Mouse (Mus musculus) heart, adult 2 months (tissue): ENCODE results near the gene Plekhg6. TPM values are rescaled to one million over a fixed set of nuclear protein-coding genes. Genes with fewer than 3 reads are reported as not detected.
A peak's percentile ranks its signal among the peaks of the same experiment; 100 is the strongest.

Source experiments
- DNase-seq, 2 experiments: peaks; one replicate each; pipeline ENCODE4 v3.0.0; 2021
- H3K27ac ChIP-seq: fragments of 200-600 bp; 2 replicates; pipeline ENCODE4 v1.8.1; 2022
- H3K27me3 ChIP-seq: fragments of 200-500 bp; 2 replicates; pipeline ENCODE4 v1.6.1; 2012; ENCODE audit warnings: mild to moderate bottlenecking, low read length, inconsistent platforms, mixed read lengths; ENCODE audit not compliant: control insufficient read depth, insufficient read depth
- H3K36me3 ChIP-seq: fragments of 200-500 bp; 2 replicates; pipeline ENCODE4 v1.6.1; 2012; ENCODE audit warnings: low read length, inconsistent platforms; ENCODE audit not compliant: control insufficient read depth, insufficient read depth
- H3K4me1 ChIP-seq: fragments of 200-500 bp; 2 replicates; pipeline ENCODE4 v1.6.1; 2011; ENCODE audit warnings: low read length; ENCODE audit not compliant: control insufficient read depth, insufficient read depth
- H3K4me3 ChIP-seq: fragments of 200-600 bp; 2 replicates; pipeline ENCODE4 v1.8.1; 2022
- H3K79me2 ChIP-seq: fragments of 200-500 bp; replicated peaks from 2 replicates; pipeline ENCODE4 v1.6.1; 2012; ENCODE audit warnings: mild to moderate bottlenecking, inconsistent platforms, low read length, moderate library complexity, mixed read lengths; ENCODE audit not compliant: control insufficient read depth, insufficient read depth
- H3K9ac ChIP-seq: fragments of 200-500 bp; 2 replicates; pipeline ENCODE4 v1.6.1; 2012; ENCODE audit warnings: low read depth, mild to moderate bottlenecking, control low read depth, inconsistent platforms, low read length, mixed read lengths
- CTCF ChIP-seq: fragments of 200-600 bp; IDR thresholded peaks from 2 replicates; pipeline ENCODE4 v1.8.1; 2022; ENCODE audit warnings: antibody characterized with exemption, mild to moderate bottlenecking, moderate library complexity
- EP300 ChIP-seq: fragments of 200-500 bp; IDR thresholded peaks from 2 replicates; pipeline ENCODE4 v1.6.1; 2011; ENCODE audit warnings: low read depth, low read length, control low read depth; ENCODE audit not compliant: insufficient read depth
- POLR2A ChIP-seq: fragments of 200-500 bp; IDR thresholded peaks from 2 replicates; pipeline ENCODE4 v1.6.1; 2011; ENCODE audit warnings: mild to moderate bottlenecking, low read depth, low read length, control low read depth; ENCODE audit not compliant: insufficient read depth
- WGBS: fragments of 180-500 bp; shearing (Covaris S2); methylation state at CpG from one replicate; pipeline ENCODE4 v1.1.7; 2018; 5-methylcytosine and 5-hydroxymethylcytosine counted together
- intact Hi-C: fragments of 180-260 bp; cut with DNase I; formaldehyde crosslinking; loops from one replicate; pipeline ENCODE4 v1.15.1; 2025
- polyA plus RNA-seq: library from polyadenylated mRNA; depleted of rRNA; stranded (reverse); fragments of >200 nt; gene quantifications from 2 replicates; pipeline ENCODE4 v1.2.3, GENCODE M21; 2012
- total RNA-seq, 2 experiments: library from RNA; stranded (reverse); gene quantifications; 2 replicates each; pipeline ENCODE4 v1.2.3; 2021

Gene Plekhg6
- total and polyA plus RNA-seq, 3 experiments: 0.08 to 0.14 TPM; not detected in 1

- Histone ChIP-seq H3K4me1 (peaks cover 36% of the 10 kb centered on the region), H3K27ac (peak overlapping the region; percentile 91), H3K79me2 (no peaks in the 10 kb centered on the region), H3K36me3 (no peaks in the 10 kb centered on the region; the same call in 1 of the 2 replicates), H3K9ac (peak overlapping the region; percentile 27; the same call in 1 of the 2 replicates), H3K4me3 (peak overlapping the region; percentile 48), H3K27me3 (no peaks in the 10 kb centered on the region)
- no peak for DNase-seq
- 47% methylated on average over 4 of the region's 4 CpGs for WGBS
- intact Hi-C loops: loop anchor here (1.0 kb wide), 1 partner anchor 40 kb away; the partner anchor contains the start of gene Ltbr
- TF ChIP-seq POLR2A (no peak), EP300 (no peak), CTCF (no peak)
Measured at GRCm38 (mm10) chr6:125353655-125354054, 26.9 kb downstream of the Plekhg6 start.

GRCm38 (mm10) chr6:125353221-125353620 is 27.4 kb downstream of the Plekhg6 start:
- peaks cover 37% of the 10 kb centered on the region for H3K4me1 ChIP-seq
- peak overlapping the region; percentile 2; the same call in 1 of the 2 replicates for H3K9ac ChIP-seq
- H3K27ac ChIP-seq: peak overlapping the region; percentile 91
- 53% methylated on average over 11 of the region's 11 CpGs for WGBS
- H3K79me2 ChIP-seq: no peaks in the 10 kb centered on the region
- peak overlapping the region; percentile 48; the same call in 1 of the 2 replicates for H3K4me3 ChIP-seq
- H3K27me3 ChIP-seq: no peaks in the 10 kb centered on the region
- no peaks in the 10 kb centered on the region; the same call in 1 of the 2 replicates for H3K36me3 ChIP-seq
- no peak for DNase-seq
- TF ChIP-seq EP300 (no peak), POLR2A (no peak), CTCF (no peak)
- intact Hi-C loops: no loop called here

- 28% methylated on average over 4 of the region's 4 CpGs for WGBS
- intact Hi-C loops: no loop called here
Measured at GRCm38 (mm10) chr6:125352811-125353210, 27.8 kb downstream of the Plekhg6 start.

GRCm38 (mm10) chr6:125352046-125352384 is 28.6 kb downstream of the Plekhg6 start:
- intact Hi-C loops: no loop called here
- Histone ChIP-seq H3K27me3 (no peaks in the 10 kb centered on the region), H3K4me1 (peaks cover 37% of the 10 kb centered on the region), H3K4me3 (peak overlapping the region; percentile 71; the same call in 1 of the 2 replicates), H3K79me2 (no peaks in the 10 kb centered on the region), H3K9ac (no peak overlapping the region; the same call in 1 of the 2 replicates), H3K27ac (peak overlapping the region; percentile 98), H3K36me3 (no peaks in the 10 kb centered on the region; the same call in 1 of the 2 replicates)
- no peak for DNase-seq
- TF ChIP-seq CTCF (no peak), POLR2A (no peak), EP300 (no peak)
- 43% methylated on average over 5 of the region's 5 CpGs for WGBS

More at GRCm38 (mm10) chr6:125352811-125353210, 27.8 kb downstream of the Plekhg6 start:
- Histone ChIP-seq H3K4me3 (peak overlapping the region; percentile 4), H3K9ac (peak overlapping the region; percentile 2; the same call in 1 of the 2 replicates), H3K27ac (peak overlapping the region; percentile 91), H3K79me2 (no peaks in the 10 kb centered on the region), H3K27me3 (no peaks in the 10 kb centered on the region), H3K36me3 (no peaks in the 10 kb centered on the region; the same call in 1 of the 2 replicates), H3K4me1 (peaks cover 37% of the 10 kb centered on the region)
- no peak for DNase-seq
- TF ChIP-seq POLR2A (no peak), CTCF (no peak), EP300 (no peak)

GRCm38 (mm10) chr6:125351368-125352045 is 29.1 kb downstream of the Plekhg6 start:
- 30% methylated on average over 8 of the region's 8 CpGs for WGBS
- Histone ChIP-seq H3K9ac (peak overlapping the region; percentile 40), H3K4me3 (peak overlapping the region; percentile 71), H3K27me3 (no peaks in the 10 kb centered on the region), H3K36me3 (no peaks in the 10 kb centered on the region; the same call in 1 of the 2 replicates), H3K4me1 (peaks cover 36% of the 10 kb centered on the region), H3K79me2 (no peaks in the 10 kb centered on the region), H3K27ac (peak overlapping the region; percentile 98)
- TF ChIP-seq CTCF: no peak
- no peak for TF ChIP-seq POLR2A
- TF ChIP-seq EP300: no peak
- DNase-seq: peak; percentile 60 to 62
- intact Hi-C loops: no loop called here

- DNase-seq: no peak
- TF ChIP-seq CTCF: no peak
- TF ChIP-seq POLR2A: no peak
- WGBS: 57% methylated on average over 2 of the region's 2 CpGs
- peak overlapping the region; percentile 98 for H3K27ac ChIP-seq
- intact Hi-C loops: no loop called here
- H3K79me2 ChIP-seq: no peaks in the 10 kb centered on the region
- H3K27me3 ChIP-seq: no peaks in the 10 kb centered on the region
- H3K36me3 ChIP-seq: no peaks in the 10 kb centered on the region; the same call in 1 of the 2 replicates
- H3K9ac ChIP-seq: 0 out of 2 replicates have a peak overlapping the region, but pooled peaks have one; percentile 4
- H3K4me3 ChIP-seq: peak overlapping the region; percentile 71
- peaks cover 35% of the 10 kb centered on the region for H3K4me1 ChIP-seq
Measured at GRCm38 (mm10) chr6:125350995-125351324, 29.6 kb downstream of the Plekhg6 start.
